Mouse (Mus musculus) intestine, embryonic 14.5 days (tissue): ENCODE measurements around the gene Dner. TPM values are rescaled to one million over a fixed set of nuclear protein-coding genes. Genes with fewer than 3 reads are reported as not detected.

Experiments
- ATAC-seq: fragments of 200-750 bp; cut with Nextera tagmentation; replicated peaks from 2 replicates; pipeline ENCODE4 v1.8.0; 2017; ENCODE audit warnings: low read depth, moderate number of reproducible peaks, moderate TSS enrichment, moderate library complexity; ENCODE audit not compliant: low FRiP score, low TSS enrichment
- DNase-seq: peaks from one replicate; pipeline ENCODE4 v3.0.0-alpha.2; 2018; ENCODE audit warnings: low spot score
- H3K27ac ChIP-seq: fragments of 300-500 bp; sonication (generic); 2 replicates; pipeline ENCODE4 v1.5.1; 2014; ENCODE audit warnings: low read depth, mild to moderate bottlenecking, control low read depth
- H3K27me3 ChIP-seq: fragments of 300-500 bp; sonication (generic); replicated peaks from 2 replicates; pipeline ENCODE4 v1.6.1; 2014; ENCODE audit warnings: low read length, control low read depth; ENCODE audit not compliant: control insufficient read depth, insufficient read depth
- H3K36me3 ChIP-seq: fragments of 300-500 bp; sonication (generic); 2 replicates; pipeline ENCODE4 v1.6.1; 2014; ENCODE audit warnings: low read length, control low read depth; ENCODE audit not compliant: control insufficient read depth, insufficient read depth
- H3K4me1 ChIP-seq: fragments of 300-500 bp; sonication (generic); replicated peaks from 2 replicates; pipeline ENCODE4 v1.6.1; 2014; ENCODE audit warnings: low read length, control low read depth, mixed read lengths; ENCODE audit not compliant: control insufficient read depth, insufficient read depth
- H3K4me2 ChIP-seq: fragments of 300-500 bp; sonication (generic); 2 replicates; pipeline ENCODE4 v1.6.1; 2014; ENCODE audit warnings: low read length
- H3K4me3 ChIP-seq: fragments of 300-500 bp; sonication (generic); 2 replicates; pipeline ENCODE4 v1.5.1; 2014; ENCODE audit warnings: low read depth, low read length, control low read depth, mixed read lengths
- H3K9ac ChIP-seq: fragments of 300-500 bp; sonication (generic); 2 replicates; pipeline ENCODE4 v1.6.1; 2014; ENCODE audit warnings: mild to moderate bottlenecking, low read length
- H3K9me3 ChIP-seq: fragments of 300-500 bp; sonication (generic); 2 replicates; pipeline ENCODE4 v1.6.1; 2016; ENCODE audit warnings: low read length, control low read depth; ENCODE audit not compliant: control insufficient read depth
- WGBS: fragments of 180-500 bp; shearing (Covaris S2); extraction: QIAGEN DNeasy Blood & Tissue Kit; methylation state at CpG from one replicate; pipeline ENCODE4 v1.1.7; 2014; 5-methylcytosine and 5-hydroxymethylcytosine counted together
- polyA plus RNA-seq: library from polyadenylated mRNA; unstranded; fragments of >200 nt; fragmentation: Nextera tagmentation; extraction: Ambion mirVana; gene quantifications from 2 replicates; pipeline ENCODE4 v1.2.1, GENCODE M21; 2014

The Dner gene
- 3.9 and 4.6 TPM in 2 replicates for polyA plus RNA-seq

DNA sequence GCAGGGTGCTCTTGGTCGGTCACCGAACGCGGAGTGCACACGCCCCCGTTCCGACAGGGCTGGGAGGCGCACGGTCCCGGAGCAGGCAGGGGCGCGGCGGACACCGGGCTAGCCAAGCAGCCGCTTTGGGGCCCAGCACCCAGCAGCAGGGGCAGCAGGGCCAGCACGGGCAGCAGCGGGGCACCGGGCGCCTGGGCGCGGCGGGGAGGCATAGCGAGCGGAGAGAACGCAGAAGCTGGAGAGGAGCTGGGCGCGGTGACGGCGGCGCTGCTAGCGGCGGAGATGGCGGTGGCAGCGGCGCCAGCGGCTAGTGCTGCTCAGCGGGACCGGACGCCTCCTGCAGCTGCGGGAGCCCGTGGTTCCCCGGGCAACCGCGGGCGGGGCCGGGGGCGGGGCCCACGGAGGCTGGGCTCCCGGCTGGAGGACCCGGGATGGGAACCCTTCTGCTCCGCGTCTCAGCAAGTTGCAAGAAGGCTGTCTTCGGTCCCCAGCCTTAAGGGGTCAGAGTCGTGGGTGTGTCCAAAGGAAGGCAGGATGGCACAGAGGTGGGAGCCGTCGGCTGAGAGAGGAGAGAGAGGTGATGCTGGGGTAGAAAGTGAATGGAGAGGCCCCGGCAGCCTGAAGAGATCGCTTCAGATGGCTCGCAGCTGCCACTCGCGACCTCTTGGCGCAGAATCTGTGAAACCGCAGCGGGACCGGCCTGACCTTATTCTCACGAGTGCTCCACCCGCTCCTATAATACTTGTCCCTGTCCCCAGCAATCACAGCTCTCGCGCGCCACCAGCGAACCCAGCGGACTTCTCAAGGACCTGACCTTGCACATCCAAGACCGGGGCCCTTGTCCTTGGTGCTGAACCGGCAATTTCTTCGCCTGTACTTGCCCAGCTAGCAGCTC lies at the start of gene Dner:
Gene Dner, minus strand, starts transcription at position 705 of the 895 bp plus-strand sequence.
- under 1% methylated on average over 73 of the region's 75 CpGs for WGBS
- Histone ChIP-seq H3K9ac (no peak within 1 kb of the TSS), H3K27me3 (peaks cover 23% of the 10 kb centered on the region), H3K9me3 (no peaks in the 10 kb centered on the region), H3K36me3 (no peaks in the 10 kb centered on the region), H3K4me2 (peak within 1 kb of the TSS; percentile 75), H3K27ac (no peak within 1 kb of the TSS), H3K4me1 (0 out of 2 replicates have a peak, but pooled peaks cover 2% of the 10 kb centered on the region), H3K4me3 (peak within 1 kb of the TSS; percentile 40)
- DNase-seq (peak; percentile 95), ATAC-seq (peak; percentile 91)

GRCm38 (mm10) chr1:84742156-84742555 lies 46.1 kb upstream of the Dner start:
- DNase-seq (no peak), ATAC-seq (no peak)
- Histone ChIP-seq H3K27me3 (no peaks in the 10 kb centered on the region), H3K27ac (no peak overlapping the region), H3K4me1 (no peaks in the 10 kb centered on the region), H3K4me2 (no peak overlapping the region), H3K36me3 (peaks cover 82% of the 10 kb centered on the region), H3K9me3 (no peaks in the 10 kb centered on the region), H3K9ac (no peak overlapping the region), H3K4me3 (no peak overlapping the region)
- 94% methylated on average over 3 of the region's 3 CpGs for WGBS

DNA sequence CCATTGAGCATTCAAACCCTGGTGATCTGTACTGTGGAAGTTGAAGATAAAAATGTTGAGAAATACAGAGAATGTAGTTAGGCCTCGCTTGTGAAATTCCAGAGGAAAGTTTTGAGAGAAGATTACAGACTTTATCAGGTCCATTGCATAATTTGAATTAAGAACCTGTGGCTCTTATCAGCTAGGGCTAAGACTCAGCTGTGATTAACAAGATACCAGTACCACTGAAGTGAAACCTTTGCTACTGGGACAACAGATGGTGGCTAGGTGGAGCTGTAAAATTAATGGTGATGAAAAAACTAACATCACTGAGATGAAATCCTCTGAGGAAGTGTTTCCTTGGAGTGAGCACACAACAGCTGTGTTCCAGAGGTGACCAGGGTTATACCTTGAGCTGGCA lies 44.1 kb upstream of the Dner start:
- WGBS = 81% methylated on average over 1 of the region's 1 CpGs
- Histone ChIP-seq H3K4me2 (no peak overlapping the region), H3K36me3 (peaks cover 82% of the 10 kb centered on the region), H3K9me3 (no peaks in the 10 kb centered on the region), H3K27ac (no peak overlapping the region), H3K4me3 (no peak overlapping the region), H3K9ac (no peak overlapping the region), H3K27me3 (no peaks in the 10 kb centered on the region), H3K4me1 (no peaks in the 10 kb centered on the region)
- DNase-seq = no peak
- no peak for ATAC-seq

- ATAC-seq = no peak
- DNase-seq = no peak
- no peak overlapping the region for H3K9ac ChIP-seq
- 47% methylated on average over 1 of the region's 1 CpGs for WGBS
- no peaks in the 10 kb centered on the region for H3K9me3 ChIP-seq
- H3K36me3 ChIP-seq = peaks cover 73% of the 10 kb centered on the region
- no peaks in the 10 kb centered on the region for H3K27me3 ChIP-seq
- H3K4me3 ChIP-seq = no peak overlapping the region
- no peak overlapping the region for H3K27ac ChIP-seq
- H3K4me2 ChIP-seq = no peak overlapping the region
- no peaks in the 10 kb centered on the region for H3K4me1 ChIP-seq
Measured at GRCm38 (mm10) chr1:84737097-84737496, 41.1 kb upstream of the Dner start.

- no peak overlapping the region for H3K9ac ChIP-seq
- no peaks in the 10 kb centered on the region for H3K9me3 ChIP-seq
- no peak overlapping the region for H3K4me3 ChIP-seq
- H3K4me2 ChIP-seq = no peak overlapping the region
- H3K36me3 ChIP-seq = peaks cover 71% of the 10 kb centered on the region
- H3K27ac ChIP-seq = no peak overlapping the region
- ATAC-seq = no peak
- H3K27me3 ChIP-seq = no peaks in the 10 kb centered on the region
- no peaks in the 10 kb centered on the region for H3K4me1 ChIP-seq
- 61% methylated on average over 3 of the region's 3 CpGs for WGBS
- DNase-seq = no peak
Measured at GRCm38 (mm10) chr1:84733799-84734198, 37.8 kb upstream of the Dner start.

DNA sequence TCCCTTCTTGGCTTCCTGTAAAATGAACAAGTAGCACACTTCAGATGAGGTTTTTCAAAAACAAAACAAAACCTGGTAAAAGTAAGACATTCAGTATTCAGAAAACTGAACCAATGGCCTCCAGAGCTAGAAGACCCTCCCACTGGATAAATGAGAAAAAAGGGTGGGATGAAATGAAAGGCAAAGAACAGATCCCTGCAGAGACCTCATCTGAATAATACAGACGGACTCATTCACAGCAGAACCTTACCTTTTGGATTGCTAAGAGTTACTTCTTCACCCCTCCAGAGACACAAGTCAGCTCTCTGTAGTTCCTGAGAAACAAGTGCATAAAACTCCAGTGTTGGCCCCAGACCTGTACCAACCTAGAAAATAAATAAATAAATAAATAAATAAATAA lies 35.7 kb upstream of the Dner start:
- peaks cover 72% of the 10 kb centered on the region for H3K36me3 ChIP-seq
- H3K9me3 ChIP-seq = no peaks in the 10 kb centered on the region
- H3K4me2 ChIP-seq = no peak overlapping the region
- DNase-seq (no peak), ATAC-seq (no peak)
- no peak overlapping the region for H3K27ac ChIP-seq
- no peak overlapping the region for H3K4me3 ChIP-seq
- H3K9ac ChIP-seq = no peak overlapping the region
- WGBS = 87% methylated on average over 1 of the region's 1 CpGs
- H3K27me3 ChIP-seq = no peaks in the 10 kb centered on the region
- H3K4me1 ChIP-seq = no peaks in the 10 kb centered on the region

DNA sequence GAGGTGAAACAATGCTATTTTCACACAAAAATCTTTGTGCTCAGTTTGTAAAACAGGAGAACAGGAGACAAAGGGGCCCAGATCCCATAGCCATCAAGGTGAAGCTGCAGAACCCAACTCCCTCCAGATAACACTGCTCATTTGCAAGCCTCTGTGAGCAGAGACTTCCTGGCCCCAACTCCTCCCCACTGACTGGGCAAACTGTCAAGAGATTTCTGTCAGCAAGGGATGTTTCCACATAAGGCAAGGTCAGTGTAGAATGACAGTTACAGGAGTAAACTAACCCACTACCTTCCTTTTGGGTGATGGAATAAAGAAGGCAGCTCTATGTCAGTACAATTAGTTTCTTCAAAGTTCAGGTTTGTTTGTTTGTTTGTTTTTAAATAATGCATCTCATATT lies 26.8 kb upstream of the Dner start:
- peaks cover 57% of the 10 kb centered on the region for H3K36me3 ChIP-seq
- ATAC-seq (no peak), DNase-seq (no peak)
- H3K4me3 ChIP-seq = no peak overlapping the region
- H3K4me1 ChIP-seq = no peaks in the 10 kb centered on the region
- H3K9ac ChIP-seq = no peak overlapping the region
- H3K27me3 ChIP-seq = no peaks in the 10 kb centered on the region
- no peak overlapping the region for H3K4me2 ChIP-seq
- no peak overlapping the region for H3K27ac ChIP-seq
- no peaks in the 10 kb centered on the region for H3K9me3 ChIP-seq

- peak; percentile 23; the same call in 1 of the 2 replicates for ATAC-seq
- Histone ChIP-seq H3K27me3 (no peaks in the 10 kb centered on the region), H3K9me3 (no peaks in the 10 kb centered on the region), H3K27ac (no peak overlapping the region), H3K36me3 (peaks cover 53% of the 10 kb centered on the region), H3K9ac (no peak overlapping the region), H3K4me2 (no peak overlapping the region), H3K4me3 (no peak overlapping the region), H3K4me1 (no peaks in the 10 kb centered on the region)
- WGBS = 95% methylated on average over 3 of the region's 3 CpGs
- no peak for DNase-seq
Measured at GRCm38 (mm10) chr1:84722371-84722770, 26.4 kb upstream of the Dner start.

- no peaks in the 10 kb centered on the region for H3K9me3 ChIP-seq
- DNase-seq (no peak), ATAC-seq (no peak)
- no peak overlapping the region for H3K27ac ChIP-seq
- H3K4me1 ChIP-seq = no peaks in the 10 kb centered on the region
- H3K36me3 ChIP-seq = peaks cover 48% of the 10 kb centered on the region
- H3K4me2 ChIP-seq = no peak overlapping the region
- H3K9ac ChIP-seq = no peak overlapping the region
- H3K4me3 ChIP-seq = no peak overlapping the region
- H3K27me3 ChIP-seq = no peaks in the 10 kb centered on the region
- 93% methylated on average over 3 of the region's 3 CpGs for WGBS
Measured at GRCm38 (mm10) chr1:84721942-84722341, 25.9 kb upstream of the Dner start.
